Mouse (Mus musculus): Measurements from ENCODE around the gene Prorsd1. TPM values are rescaled to one million over a fixed set of nuclear protein-coding genes. Genes with fewer than 3 reads are reported as not detected.

Gene Prorsd1
- polyA plus RNA-seq (2012; fragmentation: generic; extraction: Trizol), result 13.5 TPM

DNA sequence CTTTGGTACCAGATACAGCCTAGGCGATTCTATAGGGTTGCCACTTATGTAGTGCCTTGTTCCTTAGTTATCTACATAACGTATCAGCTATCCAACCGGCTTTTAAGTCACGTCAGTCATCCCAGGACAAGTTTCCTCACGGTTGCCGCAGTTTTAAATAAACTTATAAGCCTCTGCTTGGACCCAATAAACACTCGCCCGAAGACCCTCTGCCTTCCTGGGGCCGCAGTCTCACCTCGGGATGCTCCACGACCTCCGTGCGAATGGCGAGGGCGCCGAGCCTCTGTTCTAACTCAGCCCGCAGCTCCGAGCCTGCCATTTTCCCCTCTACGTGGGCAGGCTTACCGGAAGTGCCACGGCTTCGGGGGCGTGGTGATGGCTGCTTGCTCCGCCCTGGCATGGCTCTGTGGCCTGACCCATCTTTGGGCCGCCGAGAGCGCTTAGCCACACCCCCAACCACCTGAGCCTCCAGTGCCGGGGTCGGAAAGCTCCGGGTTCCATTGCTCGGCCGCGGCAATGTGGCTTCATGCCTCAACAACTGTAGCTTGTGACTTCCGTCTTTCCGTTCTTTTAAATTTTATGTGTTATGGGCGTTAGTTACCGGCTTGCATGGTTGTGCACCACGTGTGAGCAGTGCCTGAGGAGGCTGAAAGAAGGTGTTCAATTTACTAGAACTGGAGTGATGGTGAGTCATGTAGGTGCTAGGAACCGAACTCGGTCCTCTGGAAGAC, at the start of gene Prorsd1:
Prorsd1 (minus strand) TSS at position 352 of the 731 bp plus-strand sequence.
- Histone ChIP-seq H3ac (ENCODE audit: control insufficient read depth, insufficient read length) (peak within 1 kb of the TSS; percentile 40), H3K79me2 (ENCODE audit: control insufficient read depth, insufficient read depth) (no peaks in the 10 kb centered on the region), H3K4me3 (peak within 1 kb of the TSS; percentile 57), H3K4me2 (ENCODE audit: low read depth) (peak within 1 kb of the TSS; percentile 88), H3K27me3 (ENCODE audit: control insufficient read depth, insufficient read depth, insufficient read length) (no peaks in the 10 kb centered on the region), H3K36me3 (ENCODE audit: control insufficient read depth, insufficient read depth) (no peaks in the 10 kb centered on the region)
- TF ChIP-seq SRF (IDR thresholded peaks at IDR 0.05; ENCODE audit: control insufficient read depth, insufficient read length, low read depth) (no peak), CEBPB (IDR thresholded peaks at IDR 0.05; ENCODE audit: insufficient read depth, poor library complexity, severe bottlenecking) (no peak), MYOG (IDR thresholded peaks at IDR 0.05; ENCODE audit: control insufficient read depth in 1 of 3, insufficient read depth in 1 of 3, insufficient read length in 2 of 3, low read depth in 2 of 3) (peak in 1 of 3 experiments; percentile 28), REST (IDR thresholded peaks at IDR 0.05; ENCODE audit: insufficient read depth, insufficient read length) (no peak), TCF12 (IDR thresholded peaks at IDR 0.05; ENCODE audit: insufficient read depth, poor library complexity, severe bottlenecking) (no peak), MYOD1 (IDR thresholded peaks at IDR 0.05; ENCODE audit: control insufficient read depth in 1 of 3, insufficient read length in 2 of 3, low read depth in 2 of 3) (no peak), E2F4 (IDR thresholded peaks at IDR 0.05; ENCODE audit: insufficient read depth) (no peak), POLR2A (IDR thresholded peaks at IDR 0.05; ENCODE audit: insufficient read length, low read depth) (peak; percentile 89), TCF3 (IDR thresholded peaks at IDR 0.05; ENCODE audit: insufficient read length, low read depth) (no peak), POLR2AphosphoS2 (IDR thresholded peaks at IDR 0.05; ENCODE audit: insufficient read length, low read depth) (peak; percentile 93), USF1 (IDR thresholded peaks at IDR 0.05; ENCODE audit: low read depth) (peak; percentile 69)

DNA sequence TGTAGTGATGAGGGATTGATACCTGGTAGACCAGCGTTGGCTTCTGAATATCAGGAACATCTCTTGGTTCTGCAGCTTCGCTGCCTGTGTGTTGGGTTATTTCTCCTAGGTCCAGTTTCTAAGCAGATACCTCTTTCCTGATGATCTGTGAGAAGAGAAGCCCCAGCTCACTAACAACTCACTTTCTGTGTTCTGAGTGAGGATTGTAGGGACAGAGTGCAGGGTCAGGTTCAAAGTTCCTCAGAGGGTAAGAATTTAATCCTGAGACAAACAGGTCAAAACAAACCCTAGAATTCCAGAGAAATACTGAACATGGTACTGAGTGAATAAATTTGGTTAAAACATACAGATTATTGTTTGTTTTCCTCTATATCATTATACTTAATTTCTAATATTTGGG, 48.6 kb upstream of the Prorsd1 start:
- H3K27me3 ChIP-seq (ENCODE audit: control insufficient read depth, insufficient read depth, insufficient read length), result no peaks in the 10 kb centered on the region
- no peak for TF ChIP-seq SRF (IDR thresholded peaks at IDR 0.05; ENCODE audit: control insufficient read depth, insufficient read length, low read depth)
- TF ChIP-seq CEBPB (IDR thresholded peaks at IDR 0.05; ENCODE audit: insufficient read depth, poor library complexity, severe bottlenecking), result no peak
- no peak for TF ChIP-seq MAX (IDR thresholded peaks at IDR 0.05; ENCODE audit: low read depth)
- no peak for TF ChIP-seq REST (IDR thresholded peaks at IDR 0.05; ENCODE audit: insufficient read depth, insufficient read length)
- TF ChIP-seq POLR2AphosphoS2 (IDR thresholded peaks at IDR 0.05; ENCODE audit: insufficient read length, low read depth), result no peak
- TF ChIP-seq USF1 (IDR thresholded peaks at IDR 0.05; ENCODE audit: low read depth), result no peak
- no peak overlapping the region for H3K4me3 ChIP-seq
- no peaks in the 10 kb centered on the region for H3K36me3 ChIP-seq (ENCODE audit: control insufficient read depth, insufficient read depth)
- H3ac ChIP-seq (ENCODE audit: control insufficient read depth, insufficient read length), result no peak overlapping the region
- no peak overlapping the region for H3K4me2 ChIP-seq (ENCODE audit: low read depth)
- no peaks in the 10 kb centered on the region for H3K79me2 ChIP-seq (ENCODE audit: control insufficient read depth, insufficient read depth)

DNA sequence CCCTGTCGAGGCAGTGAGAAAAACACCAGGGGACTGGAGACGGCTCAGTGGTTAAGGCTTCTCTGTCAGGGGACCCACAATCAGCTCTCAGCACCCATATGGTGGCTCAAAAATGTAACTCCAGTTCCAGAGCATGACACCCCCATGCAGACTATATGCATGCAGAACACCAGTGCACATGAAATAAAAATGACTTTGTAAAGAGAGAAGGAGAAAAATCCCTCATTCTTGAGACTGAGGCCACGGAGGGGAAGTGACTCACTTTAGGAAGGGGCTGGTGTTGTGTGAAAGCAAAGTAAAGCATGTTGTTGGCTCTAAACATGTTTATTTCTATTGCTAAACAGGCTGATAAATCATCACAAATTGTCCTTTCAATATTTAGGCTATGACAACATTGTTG, 46.2 kb upstream of the Prorsd1 start:
- TF ChIP-seq TCF12 (IDR thresholded peaks at IDR 0.05; ENCODE audit: insufficient read depth, poor library complexity, severe bottlenecking) (no peak), MYOG (IDR thresholded peaks at IDR 0.05; ENCODE audit: control insufficient read depth in 1 of 3, insufficient read depth in 1 of 3, insufficient read length in 2 of 3, low read depth in 2 of 3) (no peak), SRF (IDR thresholded peaks at IDR 0.05; ENCODE audit: control insufficient read depth, insufficient read length, low read depth) (no peak), REST (IDR thresholded peaks at IDR 0.05; ENCODE audit: insufficient read depth, insufficient read length) (no peak), POLR2AphosphoS2 (IDR thresholded peaks at IDR 0.05; ENCODE audit: insufficient read length, low read depth) (no peak), MAX (IDR thresholded peaks at IDR 0.05; ENCODE audit: low read depth) (no peak), POLR2A (IDR thresholded peaks at IDR 0.05; ENCODE audit: insufficient read length, low read depth) (no peak), E2F4 (IDR thresholded peaks at IDR 0.05; ENCODE audit: insufficient read depth) (no peak), CEBPB (IDR thresholded peaks at IDR 0.05; ENCODE audit: insufficient read depth, poor library complexity, severe bottlenecking) (no peak), USF1 (IDR thresholded peaks at IDR 0.05; ENCODE audit: low read depth) (no peak)
- Histone ChIP-seq H3ac (ENCODE audit: control insufficient read depth, insufficient read length) (no peak overlapping the region), H3K27me3 (ENCODE audit: control insufficient read depth, insufficient read depth, insufficient read length) (no peaks in the 10 kb centered on the region)

DNA sequence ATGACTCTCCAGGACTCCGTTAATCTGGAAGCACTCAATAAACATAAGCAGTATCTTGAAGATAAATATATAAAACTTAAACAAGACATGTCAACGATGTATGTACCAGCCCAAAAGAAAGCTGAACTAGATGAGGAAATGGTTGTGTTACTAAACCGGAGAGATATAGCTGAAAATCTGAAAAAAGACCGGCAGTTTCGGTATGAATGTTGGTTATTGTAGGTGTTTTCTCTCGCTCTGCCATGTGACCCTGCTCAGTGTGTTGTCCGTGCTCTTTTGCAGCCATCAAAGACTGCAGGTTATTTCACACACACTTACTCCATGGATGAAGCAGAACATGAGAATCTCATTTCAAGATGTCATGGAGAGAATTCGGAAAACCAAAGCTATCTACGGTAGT, 45.6 kb upstream of the Prorsd1 start:
- H3K4me3 ChIP-seq, result no peak overlapping the region
- H3ac ChIP-seq (ENCODE audit: control insufficient read depth, insufficient read length), result no peak overlapping the region
- no peaks in the 10 kb centered on the region for H3K27me3 ChIP-seq (ENCODE audit: control insufficient read depth, insufficient read depth, insufficient read length)
- no peak overlapping the region for H3K4me2 ChIP-seq (ENCODE audit: low read depth)
- H3K36me3 ChIP-seq (ENCODE audit: control insufficient read depth, insufficient read depth), result no peaks in the 10 kb centered on the region
- TF ChIP-seq TCF3 (IDR thresholded peaks at IDR 0.05; ENCODE audit: insufficient read length, low read depth) (no peak), MYOG (IDR thresholded peaks at IDR 0.05; ENCODE audit: control insufficient read depth in 1 of 3, insufficient read depth in 1 of 3, insufficient read length in 2 of 3, low read depth in 2 of 3) (no peak), MYOD1 (IDR thresholded peaks at IDR 0.05; ENCODE audit: control insufficient read depth in 1 of 3, insufficient read length in 2 of 3, low read depth in 2 of 3) (no peak), SRF (IDR thresholded peaks at IDR 0.05; ENCODE audit: control insufficient read depth, insufficient read length, low read depth) (no peak), E2F4 (IDR thresholded peaks at IDR 0.05; ENCODE audit: insufficient read depth) (no peak), TCF12 (IDR thresholded peaks at IDR 0.05; ENCODE audit: insufficient read depth, poor library complexity, severe bottlenecking) (no peak), CEBPB (IDR thresholded peaks at IDR 0.05; ENCODE audit: insufficient read depth, poor library complexity, severe bottlenecking) (no peak)
- no peaks in the 10 kb centered on the region for H3K79me2 ChIP-seq (ENCODE audit: control insufficient read depth, insufficient read depth)

More for the DNA sequence above, 46.2 kb upstream of the Prorsd1 start:
- Histone ChIP-seq H3K4me3 (no peak overlapping the region), H3K4me2 (ENCODE audit: low read depth) (no peak overlapping the region), H3K79me2 (ENCODE audit: control insufficient read depth, insufficient read depth) (no peaks in the 10 kb centered on the region), H3K36me3 (ENCODE audit: control insufficient read depth, insufficient read depth) (no peaks in the 10 kb centered on the region)

DNA sequence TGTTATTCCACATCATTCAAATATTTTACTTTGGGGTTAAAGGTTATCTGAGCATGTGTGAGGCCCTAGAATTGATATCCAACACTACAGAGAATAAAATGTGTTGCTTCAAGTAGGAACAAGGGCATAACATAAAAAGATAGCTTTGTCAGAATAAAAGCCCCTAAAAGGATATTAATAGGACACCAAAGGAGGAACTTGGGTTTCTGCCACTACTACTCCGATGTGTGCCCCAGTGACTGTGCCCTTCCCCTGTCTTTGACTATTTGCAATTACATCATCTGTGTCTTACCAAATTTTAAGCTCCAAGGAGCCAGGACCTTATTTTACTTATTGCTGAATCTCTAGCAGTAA, 34.6 kb upstream of the Prorsd1 start:
- Histone ChIP-seq H3K4me2 (ENCODE audit: low read depth) (no peak overlapping the region), H3K79me2 (ENCODE audit: control insufficient read depth, insufficient read depth) (peaks cover 23% of the 10 kb centered on the region), H3K36me3 (ENCODE audit: control insufficient read depth, insufficient read depth) (peaks cover 13% of the 10 kb centered on the region), H3ac (ENCODE audit: control insufficient read depth, insufficient read length) (no peak overlapping the region), H3K27me3 (ENCODE audit: control insufficient read depth, insufficient read depth, insufficient read length) (no peaks in the 10 kb centered on the region), H3K4me3 (no peak overlapping the region)
- no peak for TF ChIP-seq POLR2A (IDR thresholded peaks at IDR 0.05; ENCODE audit: insufficient read length, low read depth)

Data from myocyte (in vitro differentiated cells).